Mouse (Mus musculus) ES-E14 (cell line): ENCODE results near the gene Myh7b.

ENCODE experiments used
- CHD2 ChIP-seq: IDR thresholded peaks from 2 replicates; pipeline ENCODE4 v1.6.1; 2014; ENCODE audit warnings: mild to moderate bottlenecking, low read depth, low read length, inconsistent platforms
- MAFK ChIP-seq: IDR thresholded peaks from 2 replicates; pipeline ENCODE4 v1.6.1; 2014; ENCODE audit warnings: mild to moderate bottlenecking, low read depth, low read length, inconsistent platforms; ENCODE audit not compliant: insufficient read depth
- ZC3H11A ChIP-seq: IDR thresholded peaks from 2 replicates; pipeline ENCODE4 v1.6.1; 2012; ENCODE audit warnings: low read depth, mild to moderate bottlenecking, inconsistent platforms, low read length, borderline replicate concordance
- ZNF384 ChIP-seq: IDR thresholded peaks from 2 replicates; pipeline ENCODE4 v1.6.1; 2012; ENCODE audit warnings: low read depth, low read length, inconsistent platforms

DNA sequence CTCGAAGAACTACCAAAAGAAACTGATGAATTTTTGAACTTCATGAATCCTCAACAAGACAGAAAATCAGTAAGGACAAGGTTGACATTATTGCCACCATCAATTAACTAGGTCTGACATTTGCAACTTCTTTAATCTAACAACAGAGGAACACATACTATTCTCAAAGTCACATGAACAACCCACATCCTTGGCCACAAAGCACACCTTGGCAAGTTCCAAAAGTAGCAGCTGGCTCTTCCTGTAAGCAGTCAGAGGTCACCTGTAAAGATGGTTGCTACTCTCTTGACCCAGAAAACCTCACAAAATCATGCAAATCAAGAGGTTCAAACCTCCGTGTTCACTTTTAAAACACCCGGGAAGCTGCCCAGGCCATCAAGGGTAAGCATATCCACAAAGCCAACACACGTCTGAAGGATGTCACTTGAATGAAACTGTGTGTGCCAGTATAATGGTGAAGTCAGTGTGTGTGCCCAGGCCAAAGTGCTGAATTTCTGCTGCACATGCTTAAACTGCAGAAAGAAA is 68.6 kb downstream of the Myh7b start:
- TF ChIP-seq ZNF384, result no peak
- TF ChIP-seq CHD2, result no peak
- TF ChIP-seq ZC3H11A, result no peak
- TF ChIP-seq MAFK, result no peak
